7 mouse cellular contexts compared by ENCODE assay signal in the genomic region with DNA sequence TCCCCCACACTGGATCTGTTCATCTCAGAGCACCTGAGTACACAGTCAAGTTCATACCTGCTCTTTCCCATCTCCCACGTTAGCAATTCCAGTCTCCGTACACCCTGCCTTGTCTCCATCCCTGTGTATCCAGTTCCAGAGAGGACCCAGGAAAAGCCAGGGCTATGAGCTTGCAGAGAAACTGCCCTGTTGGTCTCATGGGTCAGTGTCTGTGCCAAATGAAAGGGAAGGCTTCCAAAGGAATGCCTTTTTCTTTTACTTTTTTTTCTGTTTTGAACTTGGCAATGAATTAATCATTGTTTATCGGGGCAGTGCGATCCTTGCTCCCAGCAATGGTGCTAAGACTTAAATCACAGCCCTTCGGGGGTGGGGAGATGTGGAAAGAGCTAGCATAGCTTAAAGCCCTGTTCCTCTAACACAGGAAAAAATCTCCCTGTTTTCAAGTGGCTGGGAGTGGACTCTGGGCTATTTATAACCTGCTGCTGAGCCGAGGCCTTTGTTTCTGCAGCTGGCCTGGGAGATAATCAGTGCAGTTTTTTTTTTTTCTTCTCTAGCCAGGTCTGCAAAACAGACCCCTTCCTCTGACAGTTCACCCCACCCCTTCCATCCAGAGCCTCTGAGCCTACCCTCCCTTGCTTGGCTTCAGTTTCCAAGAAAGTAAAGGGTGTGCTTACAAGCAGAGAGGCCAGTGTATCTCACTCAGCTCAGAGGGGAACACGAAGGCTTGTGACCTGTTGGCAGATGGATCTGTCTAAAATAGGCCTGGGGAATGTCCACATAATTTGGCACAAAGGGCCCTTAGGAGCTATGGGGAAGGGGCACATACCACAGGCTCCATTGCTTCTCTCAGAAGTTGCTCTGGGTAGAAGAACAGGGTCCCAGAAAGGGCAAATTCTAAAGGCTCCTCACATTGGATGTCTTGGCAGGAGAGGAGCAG.
DNase-seq lines count a peak whose midpoint lies in the region; ATAC-seq lines count a peak whose summit lies in the region.

No protein-coding gene starts in this region.

- peak; percentile 79 for DNase-seq in adrenal gland, adult 2 months
- peak; percentile 48 for DNase-seq in embryo, embryonic 9.5 days (ENCODE audit: extremely low spot score)
- peak; percentile 74 for DNase-seq in lung, postnatal 14 days
- no peak for DNase-seq in thymus, postnatal 25 days

- H3K4me1 ChIP-seq in heart, embryonic 12.5 days (replicated peaks) = peaks cover 72% of the 10 kb centered on the region
- H3K4me1 ChIP-seq in kidney, embryonic 15.5 days = peaks cover 37% of the 10 kb centered on the region
- peaks cover 30% of the 10 kb centered on the region for H3K4me1 ChIP-seq in stomach, embryonic 15.5 days

- WGBS in heart, embryonic 12.5 days = 3% methylated on average over 7 of the region's 7 CpGs
- 6% methylated on average over 7 of the region's 7 CpGs for WGBS in kidney, embryonic 15.5 days
- WGBS in stomach, embryonic 15.5 days = 8% methylated on average over 7 of the region's 7 CpGs

- H3K4me3 ChIP-seq in heart, embryonic 12.5 days = no peak overlapping the region
- H3K4me3 ChIP-seq in kidney, embryonic 15.5 days (replicated peaks) = no peak overlapping the region
- H3K4me3 ChIP-seq in stomach, embryonic 15.5 days (replicated peaks) = no peak overlapping the region

- H3K9ac ChIP-seq in heart, embryonic 12.5 days = peak overlapping the region; percentile 59
- peak overlapping the region; percentile 22; the same call in 1 of the 2 replicates for H3K9ac ChIP-seq in kidney, embryonic 15.5 days
- H3K9ac ChIP-seq in stomach, embryonic 15.5 days = no peak overlapping the region

- no peaks in the 10 kb centered on the region for H3K9me3 ChIP-seq in heart, embryonic 12.5 days (replicated peaks)
- no peaks in the 10 kb centered on the region for H3K9me3 ChIP-seq in kidney, embryonic 15.5 days (replicated peaks)
- H3K9me3 ChIP-seq in stomach, embryonic 15.5 days = no peaks in the 10 kb centered on the region

- no peaks in the 10 kb centered on the region for H3K36me3 ChIP-seq in heart, embryonic 12.5 days
- no peaks in the 10 kb centered on the region for H3K36me3 ChIP-seq in kidney, embryonic 15.5 days
- H3K36me3 ChIP-seq in stomach, embryonic 15.5 days = no peaks in the 10 kb centered on the region

- no peaks in the 10 kb centered on the region for H3K27me3 ChIP-seq in heart, embryonic 12.5 days (replicated peaks)
- H3K27me3 ChIP-seq in kidney, embryonic 15.5 days = no peaks in the 10 kb centered on the region
- no peaks in the 10 kb centered on the region for H3K27me3 ChIP-seq in stomach, embryonic 15.5 days (replicated peaks)

- ATAC-seq in heart, embryonic 12.5 days (ENCODE audit: insufficient number of reproducible peaks, low FRiP score) = peak; percentile 90
- ATAC-seq in kidney, embryonic 15.5 days (replicated peaks; ENCODE audit: low FRiP score) = peak; percentile 59
- peak; percentile 80 for ATAC-seq in stomach, embryonic 15.5 days (ENCODE audit: insufficient read depth, low FRiP score, low read depth)

- peak overlapping the region; percentile 62 for H3K4me2 ChIP-seq in heart, embryonic 12.5 days
- peak overlapping the region; percentile 23; the same call in 1 of the 2 replicates for H3K4me2 ChIP-seq in kidney, embryonic 15.5 days
- H3K4me2 ChIP-seq in stomach, embryonic 15.5 days = peak overlapping the region; percentile 20; the same call in 1 of the 2 replicates

- H3K27ac ChIP-seq in heart, embryonic 12.5 days (ENCODE audit: poor library complexity, severe bottlenecking) = peak overlapping the region; percentile 99
- peak overlapping the region; percentile 91 for H3K27ac ChIP-seq in kidney, embryonic 15.5 days
- peak overlapping the region; percentile 91 for H3K27ac ChIP-seq in stomach, embryonic 15.5 days
